Mouse (Mus musculus) cerebellum, postnatal 36 days (tissue): ENCODE results near the gene Tas2r106.

Experiments used
- DNase-seq, 2 experiments: peaks; one replicate each; pipeline ENCODE4 v3.0.0; 2021 to 2022; ENCODE audit warnings: mixed read lengths in 2 of 2

The Tas2r106 gene

DNA sequence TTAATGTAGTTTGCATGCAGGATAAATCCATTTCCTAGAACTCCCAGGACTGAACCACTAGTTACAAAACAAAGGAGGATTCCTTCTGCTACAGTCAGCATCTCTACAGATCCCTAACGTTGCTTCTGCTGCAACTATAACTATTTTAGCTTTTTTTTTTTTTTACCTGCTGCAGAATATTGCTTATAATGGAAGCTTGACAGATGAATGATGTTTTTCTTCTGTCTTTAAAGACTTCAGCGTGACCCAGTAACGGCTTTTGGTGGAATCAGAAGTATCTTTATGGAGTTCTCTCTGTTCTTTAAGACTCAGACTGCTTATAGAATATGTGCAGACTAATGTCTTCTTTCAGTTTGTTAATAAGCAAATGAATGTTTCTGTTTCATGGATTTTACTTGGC, at the start of gene Tas2r106:
TSS of gene Tas2r106 (minus strand) at position 101 of the 400 bp plus-strand sequence.
- DNase-seq: no peak

DNA sequence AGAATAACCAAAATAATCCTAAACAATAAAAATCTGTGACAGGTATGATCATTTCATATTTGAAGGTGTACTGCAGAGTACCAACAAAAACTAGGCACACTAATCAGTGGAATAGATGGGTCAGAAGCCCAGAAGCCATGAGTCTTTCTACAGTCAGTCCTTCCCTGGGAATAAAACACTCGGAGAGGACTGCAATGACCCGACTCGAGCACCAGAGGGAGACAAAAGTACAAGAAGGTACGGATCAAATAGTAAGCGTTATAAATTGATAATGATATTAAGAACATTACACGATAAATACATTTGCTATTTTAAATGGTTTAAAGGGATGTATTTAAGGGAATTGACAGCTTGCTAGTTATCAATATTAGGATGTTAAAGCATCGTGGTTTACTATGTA, 34.1 kb upstream of the Tas2r106 start:
- DNase-seq: no peak

DNA sequence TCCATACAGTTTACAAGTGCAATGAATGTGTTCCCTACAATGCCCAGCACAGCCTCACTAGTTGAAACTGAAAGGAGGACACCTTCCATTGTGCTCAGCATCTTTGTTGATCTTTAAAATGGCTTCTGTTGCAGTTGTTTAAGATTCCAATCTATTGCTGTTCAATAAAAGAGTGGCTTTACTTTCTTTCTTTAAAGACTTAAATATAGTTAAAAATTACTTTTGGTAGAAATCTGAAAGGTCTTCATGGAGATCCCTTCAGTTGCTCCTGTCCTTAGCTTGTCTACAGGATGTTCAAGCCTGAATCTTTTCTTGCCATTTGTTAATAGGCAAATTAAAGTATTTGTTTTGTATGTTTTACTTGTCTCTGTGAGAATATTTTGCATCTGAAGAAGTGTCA, 11.3 kb upstream of the Tas2r106 start, which contains the start of gene Tas2r114:
TSS of gene Tas2r114 (minus strand) at position 101 of the 400 bp plus-strand sequence.
- DNase-seq: no peak

DNA sequence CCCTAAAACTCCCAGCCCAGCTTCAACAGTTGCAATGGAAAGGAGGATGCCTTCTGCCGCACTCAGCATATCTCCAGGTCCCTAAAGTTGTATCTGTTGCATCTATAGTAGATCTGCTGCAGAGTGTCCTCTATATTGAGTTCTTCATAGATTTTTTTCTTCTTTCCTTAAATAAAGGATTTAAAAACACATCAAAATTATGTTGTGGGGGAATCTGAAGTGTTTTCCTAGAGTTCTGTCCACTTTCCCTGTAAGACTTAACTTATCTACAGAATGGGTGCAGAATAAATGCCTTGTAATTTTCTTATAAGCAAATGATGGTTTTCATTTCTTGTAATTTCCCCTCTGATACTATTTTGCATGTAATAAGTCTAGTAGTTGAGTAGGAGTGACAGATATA, 8.7 kb upstream of the Tas2r106 start, which contains the start of gene Tas2r105:
TSS of gene Tas2r105 (minus strand) at position 101 of the 400 bp plus-strand sequence.
- no peak for DNase-seq

DNA sequence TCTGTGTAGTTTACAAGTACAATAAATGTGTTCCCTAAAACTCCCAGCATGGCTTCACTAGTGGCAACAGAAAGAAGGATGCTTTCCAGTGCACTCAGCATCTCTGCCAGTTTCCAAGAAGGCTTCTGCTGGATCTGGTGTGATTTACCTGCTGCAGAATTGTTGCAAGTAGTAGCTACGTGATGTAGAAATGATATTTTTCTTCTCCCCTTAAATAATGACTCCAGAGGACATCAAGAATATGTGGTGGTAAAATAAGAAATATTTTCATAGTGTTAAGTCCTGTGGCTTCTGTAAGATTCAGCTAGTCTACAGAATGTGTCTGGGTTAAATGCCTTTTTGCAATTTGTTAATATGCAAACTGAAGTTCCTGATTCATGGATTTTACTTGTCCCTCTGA, 7.0 kb upstream of the Tas2r106 start, which contains the start of gene Tas2r104:
TSS of gene Tas2r104 (minus strand) at position 101 of the 400 bp plus-strand sequence.
- DNase-seq: no peak

DNA sequence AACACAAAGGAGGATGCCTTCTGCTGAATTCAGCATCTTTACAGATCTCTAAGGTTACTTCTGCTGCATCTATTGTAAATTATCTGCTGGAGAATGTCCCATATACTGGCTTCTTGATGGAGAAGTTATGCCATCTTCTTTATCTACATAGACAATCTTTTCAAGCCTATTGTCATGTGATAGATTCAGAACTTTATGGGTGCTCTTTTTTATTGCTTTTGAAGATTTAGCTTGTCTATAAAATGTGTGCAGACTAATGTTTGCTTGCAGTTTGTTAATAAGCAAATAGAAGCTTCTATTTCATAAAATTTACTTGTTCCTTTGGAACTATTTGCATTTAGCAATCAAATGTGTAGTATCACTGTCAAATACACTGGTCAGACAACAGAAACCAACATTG, 18.6 kb downstream of the Tas2r106 start, which contains the start of gene Tas2r107:
TSS of gene Tas2r107 (minus strand) at position 101 of the 400 bp plus-strand sequence.
- no peak for DNase-seq

DNA sequence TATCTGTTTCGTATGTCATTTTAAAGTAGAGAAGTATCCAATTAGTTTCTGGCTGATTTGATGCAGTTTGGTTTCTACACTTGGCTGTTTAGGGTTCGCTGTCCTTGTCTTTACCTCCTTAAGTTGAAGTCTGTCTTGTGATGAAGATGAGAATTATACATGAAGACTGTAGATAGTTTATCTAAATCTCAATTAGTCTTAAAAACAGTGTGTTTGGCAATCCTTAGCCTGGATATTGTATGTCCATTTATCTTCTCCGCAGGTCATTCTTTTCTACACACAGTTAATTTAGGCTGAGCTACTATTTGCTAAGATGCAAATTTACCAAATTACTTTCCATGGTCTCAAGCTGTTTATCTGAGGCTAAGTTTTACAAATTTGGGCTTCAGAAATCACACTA, 47.9 kb downstream of the Tas2r106 start, which contains the start of gene Tas2r130:
TSS of gene Tas2r130 (minus strand) at position 101 of the 400 bp plus-strand sequence.
- DNase-seq: no peak
